Mouse (Mus musculus) embryonic facial prominence, embryonic 13.5 days (tissue): ENCODE data around the gene Gm44503. TPM values are rescaled to one million over a fixed set of nuclear protein-coding genes. Genes with fewer than 3 reads are reported as not detected.

Source experiments
- ATAC-seq: fragments of 200-750 bp; cut with Nextera tagmentation; 2 replicates; pipeline ENCODE4 v1.8.0; 2017; ENCODE audit warnings: low read depth; ENCODE audit not compliant: insufficient number of reproducible peaks, insufficient read depth, low FRiP score, low TSS enrichment
- H3K27ac ChIP-seq: fragments of 300-500 bp; sonication (generic); 2 replicates; pipeline ENCODE4 v1.5.1; 2015; ENCODE audit warnings: moderate library complexity, mild to moderate bottlenecking, inconsistent platforms
- H3K27me3 ChIP-seq: fragments of 300-500 bp; sonication (generic); 2 replicates; pipeline ENCODE4 v1.6.1; 2015; ENCODE audit warnings: mild to moderate bottlenecking, inconsistent platforms
- H3K36me3 ChIP-seq: fragments of 300-500 bp; sonication (generic); 2 replicates; pipeline ENCODE4 v1.6.1; 2015; ENCODE audit warnings: mild to moderate bottlenecking, inconsistent platforms
- H3K4me1 ChIP-seq: fragments of 300-500 bp; sonication (generic); 2 replicates; pipeline ENCODE4 v1.6.1; 2015; ENCODE audit warnings: inconsistent platforms
- H3K4me2 ChIP-seq: fragments of 300-500 bp; sonication (generic); 2 replicates; pipeline ENCODE4 v1.6.1; 2015; ENCODE audit warnings: moderate library complexity, mild to moderate bottlenecking, inconsistent platforms
- H3K4me3 ChIP-seq: fragments of 300-500 bp; sonication (generic); 2 replicates; pipeline ENCODE4 v1.5.1; 2015; ENCODE audit warnings: mild to moderate bottlenecking, inconsistent platforms
- H3K9ac ChIP-seq: fragments of 300-500 bp; sonication (generic); 2 replicates; pipeline ENCODE4 v1.6.1; 2015; ENCODE audit warnings: mild to moderate bottlenecking, inconsistent platforms
- H3K9me3 ChIP-seq: fragments of 300-500 bp; sonication (generic); 2 replicates; pipeline ENCODE4 v1.6.1; 2016; ENCODE audit warnings: inconsistent platforms
- WGBS: fragments of 180-500 bp; shearing (Covaris S2); methylation state at CpG from one replicate; pipeline ENCODE4 v1.1.7; 2015; ENCODE audit warnings: mixed read lengths; 5-methylcytosine and 5-hydroxymethylcytosine counted together
- polyA plus RNA-seq: library from polyadenylated mRNA; unstranded; fragments of >200 nt; fragmentation: Nextera tagmentation; extraction: Ambion mirVana; gene quantifications from 2 replicates; pipeline ENCODE4 v1.2.1, GENCODE M21; 2015

Gene Gm44503
- polyA plus RNA-seq, 1 experiment from 2014 or later = not detected

DNA sequence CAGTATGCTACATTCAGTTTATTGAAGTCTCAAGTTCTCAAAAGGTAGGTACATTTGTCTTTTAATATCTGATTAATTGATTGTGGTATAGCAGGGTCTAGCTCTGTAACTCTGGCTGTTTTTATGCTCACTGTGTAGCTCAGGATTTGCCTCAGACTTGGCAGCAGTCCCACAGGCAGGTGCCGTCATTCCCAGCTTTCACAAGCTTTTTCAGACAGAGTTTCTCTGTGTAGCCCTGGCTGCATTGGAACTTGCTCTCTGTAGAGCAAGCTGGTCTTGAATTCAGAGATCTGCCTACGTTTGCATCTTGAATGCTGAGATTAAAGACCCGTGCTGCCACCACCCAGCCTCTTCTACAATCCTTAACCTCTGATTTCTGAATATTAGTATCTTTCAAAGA is 43.5 kb downstream of the Gm44503 start:
- H3K27me3 ChIP-seq = no peaks in the 10 kb centered on the region
- no peaks in the 10 kb centered on the region for H3K4me1 ChIP-seq
- H3K9ac ChIP-seq = no peak overlapping the region
- no peak overlapping the region for H3K4me3 ChIP-seq
- no peaks in the 10 kb centered on the region for H3K9me3 ChIP-seq
- H3K27ac ChIP-seq = no peak overlapping the region
- no peak for ATAC-seq
- no peak overlapping the region for H3K4me2 ChIP-seq
- WGBS = 76% methylated on average over 3 of the region's 3 CpGs
- peaks cover 17% of the 10 kb centered on the region for H3K36me3 ChIP-seq

DNA sequence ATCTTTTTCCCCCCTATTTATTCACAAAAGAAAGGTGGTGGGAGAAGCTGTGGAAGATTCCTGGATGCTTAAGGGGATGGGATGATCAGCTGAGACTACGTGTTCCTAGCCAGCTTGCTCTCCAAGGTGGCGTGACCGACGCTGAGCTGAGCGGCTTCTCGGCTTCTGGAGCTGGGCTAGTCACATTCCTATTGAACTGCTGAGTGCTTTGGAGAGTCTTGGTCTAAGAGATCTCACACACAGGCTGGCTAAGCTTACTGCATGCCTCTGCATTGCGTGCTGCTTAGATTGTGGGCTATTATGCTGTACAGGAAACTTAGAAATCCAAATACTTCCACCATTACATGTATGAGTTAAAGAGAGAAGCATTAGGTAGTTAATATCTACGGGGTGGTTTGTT is 45.4 kb downstream of the Gm44503 start:
- Histone ChIP-seq H3K27ac (no peak overlapping the region), H3K4me3 (no peak overlapping the region), H3K4me2 (no peak overlapping the region), H3K27me3 (no peaks in the 10 kb centered on the region), H3K9ac (no peak overlapping the region), H3K36me3 (peaks cover 17% of the 10 kb centered on the region), H3K9me3 (no peaks in the 10 kb centered on the region), H3K4me1 (no peaks in the 10 kb centered on the region)
- 85% methylated on average over 8 of the region's 8 CpGs for WGBS
- no peak for ATAC-seq

DNA sequence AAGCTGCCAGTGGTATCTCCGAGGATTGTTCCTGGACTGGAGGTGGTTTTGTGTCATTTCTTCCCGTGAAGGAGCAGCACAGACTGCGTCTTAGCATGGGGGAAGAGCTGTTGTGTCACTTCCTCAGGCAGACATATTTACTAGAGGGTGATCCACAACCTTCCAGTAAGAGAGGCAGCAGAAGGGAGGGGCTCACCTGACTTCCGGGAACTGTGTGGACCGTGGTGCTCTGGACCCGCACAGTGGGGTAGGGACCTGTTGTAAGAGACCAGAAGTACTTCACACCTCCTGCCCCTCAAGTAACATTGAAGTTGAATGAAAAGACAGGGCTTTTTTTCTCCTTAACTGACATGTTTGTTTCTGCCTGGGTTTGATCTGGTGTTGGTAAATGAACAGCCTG is 46.5 kb downstream of the Gm44503 start:
- no peak overlapping the region for H3K27ac ChIP-seq
- H3K4me2 ChIP-seq = no peak overlapping the region
- 86% methylated on average over 6 of the region's 6 CpGs for WGBS
- no peak overlapping the region for H3K4me3 ChIP-seq
- no peaks in the 10 kb centered on the region for H3K9me3 ChIP-seq
- no peak for ATAC-seq
- no peaks in the 10 kb centered on the region for H3K27me3 ChIP-seq
- no peaks in the 10 kb centered on the region for H3K4me1 ChIP-seq
- no peak overlapping the region for H3K9ac ChIP-seq
- peaks cover 17% of the 10 kb centered on the region for H3K36me3 ChIP-seq

DNA sequence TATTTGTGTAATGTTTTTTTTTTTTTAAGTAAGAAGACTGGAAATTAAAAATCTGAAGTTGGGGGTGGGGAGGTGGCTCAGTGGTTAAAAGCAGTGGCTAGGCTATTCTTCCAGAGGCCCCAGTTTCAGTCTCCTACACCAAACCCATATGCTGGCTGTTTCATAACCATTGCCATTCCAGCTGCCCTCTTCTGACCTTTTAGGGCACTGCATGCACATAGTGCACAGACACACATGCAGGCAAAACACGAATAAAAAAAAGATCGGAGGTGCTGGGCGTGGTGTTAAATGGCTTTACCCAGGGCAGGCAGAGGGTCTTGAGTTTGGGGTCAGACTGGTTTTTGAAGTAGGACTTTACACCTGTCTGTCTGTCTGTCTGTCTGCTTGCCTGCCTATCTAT is 47.5 kb downstream of the Gm44503 start:
- Histone ChIP-seq H3K4me2 (no peak overlapping the region), H3K27me3 (no peaks in the 10 kb centered on the region), H3K4me3 (no peak overlapping the region), H3K9ac (no peak overlapping the region), H3K4me1 (no peaks in the 10 kb centered on the region), H3K27ac (no peak overlapping the region), H3K9me3 (no peaks in the 10 kb centered on the region), H3K36me3 (peaks cover 24% of the 10 kb centered on the region)
- no peak for ATAC-seq
- WGBS = 95% methylated on average over 3 of the region's 3 CpGs

DNA sequence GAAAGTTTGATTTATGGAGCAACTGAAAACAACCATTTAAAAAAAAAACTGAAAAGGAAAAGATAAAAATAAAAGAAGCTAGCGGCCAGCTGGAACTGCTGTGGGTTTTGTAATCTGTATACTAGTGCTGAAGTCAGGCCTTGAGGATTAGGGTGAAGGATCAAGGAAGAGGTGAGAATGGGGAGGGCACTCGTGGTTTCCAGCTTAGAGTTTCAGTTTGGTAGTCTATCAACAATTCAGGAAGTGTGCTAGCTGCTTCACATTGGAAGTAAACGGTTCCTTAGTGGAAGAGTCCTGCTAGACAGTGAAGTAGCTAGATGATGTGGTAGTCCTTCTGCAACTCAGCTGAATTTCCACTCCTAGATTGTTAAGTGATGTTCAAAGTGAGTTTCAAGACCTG is 49.7 kb downstream of the Gm44503 start:
- Histone ChIP-seq H3K4me3 (no peak overlapping the region), H3K27me3 (no peaks in the 10 kb centered on the region), H3K9me3 (no peaks in the 10 kb centered on the region), H3K4me1 (no peaks in the 10 kb centered on the region), H3K4me2 (no peak overlapping the region), H3K9ac (no peak overlapping the region), H3K27ac (no peak overlapping the region), H3K36me3 (peaks cover 34% of the 10 kb centered on the region)
- no peak for ATAC-seq
- WGBS = 67% methylated on average over 3 of the region's 3 CpGs

DNA sequence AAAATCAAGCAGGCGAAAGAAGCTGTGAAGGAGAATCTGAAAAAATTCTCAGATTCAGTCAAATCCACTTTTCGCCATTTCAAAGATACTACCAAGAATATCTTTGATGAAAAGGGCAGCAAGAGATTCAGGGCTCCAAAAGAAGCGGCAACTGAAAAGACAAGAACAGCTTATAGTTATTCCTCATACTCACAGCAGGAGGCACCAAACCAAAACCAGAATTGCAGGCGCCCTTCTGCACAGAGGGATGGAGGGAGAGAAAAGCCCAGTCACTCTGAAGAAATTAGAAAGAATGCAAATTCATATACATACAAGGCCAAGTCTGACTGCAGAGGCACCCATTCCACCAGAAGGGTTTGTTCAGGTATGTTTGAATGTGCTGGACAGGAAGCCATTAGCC is 54.0 kb downstream of the Gm44503 start:
- Histone ChIP-seq H3K4me2 (no peak overlapping the region), H3K4me3 (no peak overlapping the region), H3K9ac (no peak overlapping the region), H3K9me3 (no peaks in the 10 kb centered on the region), H3K36me3 (peaks cover 61% of the 10 kb centered on the region), H3K4me1 (no peaks in the 10 kb centered on the region), H3K27ac (no peak overlapping the region), H3K27me3 (no peaks in the 10 kb centered on the region)
- no peak for ATAC-seq
- WGBS = 86% methylated on average over 4 of the region's 4 CpGs

DNA sequence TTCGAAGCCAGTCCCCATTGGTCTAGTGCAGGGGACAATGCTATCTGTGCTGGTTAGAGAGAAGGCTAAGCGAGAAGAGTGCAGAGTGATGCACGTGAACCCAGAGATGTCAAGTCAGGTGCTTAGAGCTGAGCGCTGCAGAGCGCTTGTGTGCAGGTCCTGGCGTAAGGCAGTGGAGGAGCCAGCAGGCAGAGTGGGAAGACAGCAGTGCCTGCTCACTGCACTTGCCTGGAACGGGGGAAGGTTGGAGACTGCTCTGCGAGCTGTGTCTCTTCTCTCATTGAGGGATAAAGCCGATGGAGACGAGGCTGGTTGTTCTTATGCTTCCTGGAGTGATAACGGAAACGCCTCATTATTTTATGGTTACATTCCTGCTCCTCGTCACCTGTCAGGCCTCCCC is 56.1 kb downstream of the Gm44503 start:
- Histone ChIP-seq H3K27ac (no peak overlapping the region), H3K27me3 (no peaks in the 10 kb centered on the region), H3K9ac (no peak overlapping the region), H3K36me3 (peaks cover 79% of the 10 kb centered on the region), H3K4me3 (no peak overlapping the region), H3K9me3 (no peaks in the 10 kb centered on the region), H3K4me2 (no peak overlapping the region), H3K4me1 (no peaks in the 10 kb centered on the region)
- ATAC-seq = no peak
- 82% methylated on average over 13 of the region's 13 CpGs for WGBS

DNA sequence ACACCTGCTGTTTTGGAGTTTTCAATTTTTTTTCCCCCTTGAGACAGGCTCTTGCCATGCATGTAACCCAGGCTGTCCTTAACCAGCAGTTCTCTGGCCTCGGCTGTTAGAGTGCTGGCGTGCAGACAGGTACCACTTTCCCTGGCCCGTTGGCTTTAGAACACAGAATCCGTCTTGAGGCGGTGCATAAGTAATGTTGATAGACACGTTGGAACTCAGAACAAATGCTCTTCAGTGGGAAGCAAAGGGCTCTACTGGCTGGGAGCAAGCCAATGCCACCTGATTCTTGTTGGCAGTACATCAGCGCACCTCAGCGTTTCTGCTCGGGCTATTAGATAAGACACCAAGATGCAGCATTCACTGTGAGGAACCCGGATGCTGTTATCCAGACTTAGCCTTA is 61.2 kb downstream of the Gm44503 start:
- whole genome bisulfite sequencing = 91% methylated on average over 10 of the region's 10 CpGs
- Histone ChIP-seq H3K9ac (no peak overlapping the region), H3K27ac (no peak overlapping the region), H3K36me3 (peaks cover 68% of the 10 kb centered on the region), H3K27me3 (no peaks in the 10 kb centered on the region), H3K9me3 (no peaks in the 10 kb centered on the region), H3K4me3 (no peak overlapping the region), H3K4me1 (no peaks in the 10 kb centered on the region), H3K4me2 (no peak overlapping the region)
- ATAC-seq = no peak

DNA sequence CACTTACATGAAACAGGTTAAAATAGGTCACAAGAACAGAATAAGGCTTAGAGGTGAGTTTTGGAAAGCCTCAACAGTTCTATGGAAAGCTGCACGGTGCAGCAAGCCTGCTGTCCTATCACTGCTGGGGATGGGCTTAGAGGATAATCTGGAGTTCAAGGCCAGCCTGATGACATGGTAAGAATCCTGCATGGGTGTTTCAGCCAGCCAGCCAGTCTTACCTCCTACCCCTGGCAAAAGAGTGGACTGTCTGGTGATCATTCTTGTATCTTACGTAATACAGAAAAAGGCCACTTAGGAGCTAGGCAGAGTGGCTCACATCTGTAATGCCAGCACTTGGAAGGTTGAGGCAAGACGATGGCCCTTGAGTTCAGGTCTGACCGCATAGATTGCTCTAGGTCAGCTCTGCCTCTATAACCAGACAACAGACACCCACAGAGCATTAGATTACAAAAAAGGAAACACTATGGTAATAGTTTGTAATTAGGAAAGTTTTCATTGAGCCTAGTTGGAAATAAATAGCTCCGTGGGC is 62.0 kb downstream of the Gm44503 start:
- Histone ChIP-seq H3K9ac (no peak overlapping the region), H3K4me3 (no peak overlapping the region), H3K27me3 (no peaks in the 10 kb centered on the region), H3K4me1 (no peaks in the 10 kb centered on the region), H3K4me2 (no peak overlapping the region), H3K9me3 (no peaks in the 10 kb centered on the region), H3K36me3 (peaks cover 65% of the 10 kb centered on the region), H3K27ac (no peak overlapping the region)
- 93% methylated on average over 5 of the region's 5 CpGs for WGBS
- ATAC-seq = no peak

DNA sequence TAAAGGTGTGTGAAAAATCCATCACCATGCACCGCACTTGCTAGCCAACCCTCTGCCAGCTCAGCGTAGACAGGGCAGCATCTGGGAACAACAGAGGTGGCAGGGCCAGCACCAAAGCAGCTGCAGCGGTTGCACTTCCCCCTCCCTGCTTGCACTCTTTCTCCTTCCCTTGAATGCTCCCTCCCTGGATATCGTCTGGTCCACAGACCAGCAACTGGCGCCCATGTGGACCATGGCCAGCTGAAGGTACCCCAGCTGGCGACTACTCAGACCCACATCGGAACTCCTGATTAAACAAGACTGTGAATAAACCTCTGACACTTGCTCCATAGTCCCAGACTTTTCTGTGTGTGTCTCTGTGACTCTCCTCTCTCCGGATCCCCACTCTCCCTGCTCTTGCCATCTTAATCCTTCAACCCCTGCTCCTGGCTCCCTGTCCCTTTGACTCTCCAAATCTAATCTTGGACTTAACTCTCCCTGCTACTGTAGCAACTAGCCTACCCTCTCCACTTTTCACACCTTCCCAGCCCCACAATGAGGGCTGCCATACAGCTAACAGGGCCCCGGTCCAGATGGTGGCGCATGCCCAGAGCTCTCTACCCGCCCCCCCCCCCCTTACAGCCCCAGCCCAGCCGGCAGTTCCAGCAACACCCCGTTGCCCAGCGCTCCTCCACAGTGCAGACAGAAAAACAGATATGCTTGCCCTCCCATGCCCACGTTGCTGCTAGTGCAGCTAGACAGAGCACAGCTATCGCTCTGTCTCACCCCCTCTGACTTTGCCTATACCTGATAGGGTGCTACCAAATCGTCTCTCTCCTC is 67.4 kb downstream of the Gm44503 start:
- no peaks in the 10 kb centered on the region for H3K4me1 ChIP-seq
- H3K4me2 ChIP-seq = peak overlapping the region; percentile 30; the same call in 1 of the 2 replicates
- H3K4me3 ChIP-seq = no peak overlapping the region
- H3K9me3 ChIP-seq = no peaks in the 10 kb centered on the region
- H3K36me3 ChIP-seq = peaks cover 38% of the 10 kb centered on the region
- ATAC-seq = 0 out of 2 replicates have a peak, but pooled peaks have one; percentile 26
- no peaks in the 10 kb centered on the region for H3K27me3 ChIP-seq
- 0 out of 2 replicates have a peak overlapping the region, but pooled peaks have one; percentile 27 for H3K9ac ChIP-seq
- H3K27ac ChIP-seq = no peak overlapping the region
- WGBS = 29% methylated on average over 17 of the region's 17 CpGs

DNA sequence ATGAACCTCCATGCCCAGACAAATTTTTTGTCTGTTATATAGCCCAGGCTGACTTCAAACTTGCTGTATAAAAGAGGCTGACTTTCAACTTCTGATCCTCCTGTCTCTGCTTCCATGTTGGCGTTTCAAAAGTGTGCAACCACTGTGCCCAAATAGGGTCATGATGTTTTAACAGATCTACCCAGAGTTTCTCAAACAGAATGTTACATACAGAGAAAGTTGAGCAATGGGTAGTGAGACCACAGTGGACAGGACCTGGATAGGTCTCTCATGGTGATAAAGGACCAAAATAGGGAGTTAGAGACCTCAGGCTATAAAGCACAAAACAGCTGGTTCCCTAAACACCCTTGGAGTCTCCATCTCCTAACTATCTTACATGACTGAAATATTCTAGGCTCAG is 71.8 kb downstream of the Gm44503 start:
- H3K9ac ChIP-seq = no peak overlapping the region
- H3K4me2 ChIP-seq = no peak overlapping the region
- H3K36me3 ChIP-seq = peaks cover 53% of the 10 kb centered on the region
- no peaks in the 10 kb centered on the region for H3K4me1 ChIP-seq
- H3K4me3 ChIP-seq = no peak overlapping the region
- no peak overlapping the region for H3K27ac ChIP-seq
- H3K9me3 ChIP-seq = no peaks in the 10 kb centered on the region
- no peak for ATAC-seq
- 85% methylated on average over 1 of the region's 1 CpGs for WGBS
- H3K27me3 ChIP-seq = no peaks in the 10 kb centered on the region

DNA sequence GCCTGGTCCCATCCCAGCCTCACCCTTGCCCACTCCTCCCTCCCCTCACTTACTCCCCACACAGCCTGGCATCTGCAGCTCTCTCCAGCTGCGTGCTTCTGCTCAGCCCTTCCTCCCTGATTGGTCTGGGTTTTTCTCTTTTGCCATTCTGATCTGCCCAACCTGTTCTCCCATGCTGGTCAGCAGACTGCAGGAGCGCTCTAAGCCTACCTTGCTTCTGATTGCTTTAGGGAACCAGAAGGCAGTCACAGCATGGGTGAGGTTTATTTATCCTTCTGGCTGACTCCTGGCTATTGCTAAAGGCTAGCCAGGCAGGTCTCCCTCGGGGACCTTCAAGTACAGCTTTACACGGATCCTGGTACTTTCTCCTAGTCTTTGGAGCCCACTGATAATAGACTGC is 72.8 kb downstream of the Gm44503 start:
- 76% methylated on average over 4 of the region's 4 CpGs for WGBS
- Histone ChIP-seq H3K4me2 (no peak overlapping the region), H3K4me1 (no peaks in the 10 kb centered on the region), H3K27me3 (no peaks in the 10 kb centered on the region), H3K9me3 (no peaks in the 10 kb centered on the region), H3K9ac (no peak overlapping the region), H3K36me3 (peaks cover 53% of the 10 kb centered on the region), H3K27ac (no peak overlapping the region), H3K4me3 (no peak overlapping the region)
- ATAC-seq = no peak
